8 mouse cellular contexts compared by ENCODE assay signal in genomic region chr7:24507726-24508114, GRCm38 (mm10). TPM values are rescaled to one million over a fixed set of nuclear protein-coding genes. Genes with fewer than 3 reads are reported as not detected.
DNase-seq lines count a peak whose midpoint lies in the region; ATAC-seq and TF ChIP-seq lines count a peak whose summit lies in the region.

No protein-coding gene starts in this region.

- H3K36me3 ChIP-seq in forebrain, embryonic 14.5 days (ENCODE audit: control insufficient read depth, insufficient read depth, low read length) = peaks cover 35% of the 10 kb centered on the region
- no peaks in the 10 kb centered on the region for H3K36me3 ChIP-seq in liver, embryonic 11.5 days (ENCODE audit: control insufficient read depth, insufficient read depth, low read length)
- H3K36me3 ChIP-seq in stomach, embryonic 16.5 days (ENCODE audit: control insufficient read depth, insufficient read depth, low read length) = no peaks in the 10 kb centered on the region

- H3K4me2 ChIP-seq in forebrain, embryonic 14.5 days (ENCODE audit: low read length) = peak overlapping the region; percentile 71
- H3K4me2 ChIP-seq in liver, embryonic 11.5 days = peak overlapping the region; percentile 91
- H3K4me2 ChIP-seq in stomach, embryonic 16.5 days (ENCODE audit: low read depth, low read length) = peak overlapping the region; percentile 91

- no peak for DNase-seq in cerebellum, adult 2 months
- no peak for DNase-seq in cerebellum, adult 9-10 months
- DNase-seq in 416B (ENCODE audit: low read depth) = peak; percentile 28
- no peak for DNase-seq in forebrain, embryonic 14.5 days (ENCODE audit: low spot score)
- DNase-seq in liver, embryonic 11.5 days (ENCODE audit: low spot score) = no peak
- no peak for DNase-seq in adrenal gland, postnatal 36 days
- DNase-seq in layer of hippocampus, adult 11-12 months (ENCODE audit: low spot score) = no peak

- no peaks in the 10 kb centered on the region for H3K27me3 ChIP-seq in cerebellum, adult 2 months (ENCODE audit: control insufficient read depth, insufficient read depth, low read length)
- H3K27me3 ChIP-seq in forebrain, embryonic 14.5 days (replicated peaks; ENCODE audit: control insufficient read depth, insufficient read depth, low read length) = no peaks in the 10 kb centered on the region
- H3K27me3 ChIP-seq in liver, embryonic 11.5 days (replicated peaks; ENCODE audit: control insufficient read depth, insufficient read depth, low read length) = peaks cover 14% of the 10 kb centered on the region
- 0 out of 2 replicates have a peak, but pooled peaks cover 2% of the 10 kb centered on the region for H3K27me3 ChIP-seq in stomach, embryonic 16.5 days (ENCODE audit: control insufficient read depth, insufficient read depth, low read length)

- ATAC-seq in forebrain, embryonic 14.5 days = peak; percentile 3; the same call in 1 of the 2 replicates
- no peak; the same call in 1 of the 2 replicates for ATAC-seq in liver, embryonic 11.5 days (replicated peaks; ENCODE audit: low FRiP score)
- ATAC-seq in stomach, embryonic 16.5 days (ENCODE audit: insufficient read depth, low FRiP score) = no peak

- peak overlapping the region; percentile 93 for H3K27ac ChIP-seq in cerebellum, adult 2 months (ENCODE audit: insufficient read depth, low read length)
- peak overlapping the region; percentile 100 for H3K27ac ChIP-seq in forebrain, embryonic 14.5 days (ENCODE audit: low read depth, low read length)
- H3K27ac ChIP-seq in liver, embryonic 11.5 days (ENCODE audit: low read depth, low read length) = peak overlapping the region; percentile 96
- peak overlapping the region; percentile 99 for H3K27ac ChIP-seq in stomach, embryonic 16.5 days (ENCODE audit: low read length)

- no peaks in the 10 kb centered on the region for H3K9me3 ChIP-seq in forebrain, embryonic 14.5 days (replicated peaks; ENCODE audit: control insufficient read depth, low read length)
- no peaks in the 10 kb centered on the region for H3K9me3 ChIP-seq in liver, embryonic 11.5 days (ENCODE audit: control insufficient read depth, low read length)
- no peaks in the 10 kb centered on the region for H3K9me3 ChIP-seq in stomach, embryonic 16.5 days (replicated peaks; ENCODE audit: control insufficient read depth, low read length)

- peaks cover 5% of the 10 kb centered on the region for H3K4me1 ChIP-seq in cerebellum, adult 2 months (ENCODE audit: control insufficient read depth, insufficient read depth, low read length)
- peaks cover 28% of the 10 kb centered on the region for H3K4me1 ChIP-seq in forebrain, embryonic 14.5 days (ENCODE audit: control insufficient read depth, insufficient read depth, low read length)
- peaks cover 26% of the 10 kb centered on the region for H3K4me1 ChIP-seq in liver, embryonic 11.5 days (replicated peaks; ENCODE audit: control insufficient read depth, insufficient read depth, low read length)
- H3K4me1 ChIP-seq in stomach, embryonic 16.5 days (ENCODE audit: control insufficient read depth, insufficient read depth, low read length) = peaks cover 22% of the 10 kb centered on the region

- WGBS in cerebellum, adult 2 months = under 1% methylated on average over 20 of the region's 20 CpGs
- 1% methylated on average over 20 of the region's 20 CpGs for WGBS in forebrain, embryonic 14.5 days
- 2% methylated on average over 20 of the region's 20 CpGs for WGBS in liver, embryonic 11.5 days
- WGBS in stomach, embryonic 16.5 days = under 1% methylated on average over 20 of the region's 20 CpGs

- TF ChIP-seq POLR2A in cerebellum, adult 2 months (IDR thresholded peaks at IDR 0.05; ENCODE audit: borderline replicate concordance, insufficient read depth, low read length) = no peak

- TF ChIP-seq CTCF in cerebellum, adult 2 months (IDR thresholded peaks at IDR 0.05; ENCODE audit: borderline replicate concordance, insufficient read depth, low read depth, low read length) = no peak

- peak overlapping the region; percentile 93 for H3K9ac ChIP-seq in forebrain, embryonic 14.5 days (ENCODE audit: low read length)
- peak overlapping the region; percentile 95 for H3K9ac ChIP-seq in liver, embryonic 11.5 days (ENCODE audit: low read depth, low read length)
- H3K9ac ChIP-seq in stomach, embryonic 16.5 days (ENCODE audit: low read length) = peak overlapping the region; percentile 99

- peak overlapping the region; percentile 75 for H3K4me3 ChIP-seq in cerebellum, adult 2 months (replicated peaks; ENCODE audit: insufficient read depth, low read depth, low read length)
- H3K4me3 ChIP-seq in forebrain, embryonic 14.5 days (ENCODE audit: low read depth, low read length) = peak overlapping the region; percentile 61
- H3K4me3 ChIP-seq in liver, embryonic 11.5 days (ENCODE audit: low read depth, low read length) = peak overlapping the region; percentile 84
- H3K4me3 ChIP-seq in stomach, embryonic 16.5 days (replicated peaks; ENCODE audit: low read length) = peak overlapping the region; percentile 81

RNA-seq across cellular contexts. Expression of gene Zfp428, which starts 0.9 kb away (rescaled TPM):
- 68.5 and 68.6 TPM in 2 replicates for polyA plus RNA-seq in cerebellum, adult 2 months (2012; rRNA removed)
- 178 and 205 TPM in 2 replicates for polyA plus RNA-seq in forebrain, embryonic 14.5 days (2014; fragmentation: Nextera tagmentation; extraction: Ambion mirVana)
- 20.3 and 23.0 TPM in 2 replicates for polyA plus RNA-seq in liver, embryonic 11.5 days (2014; fragmentation: Nextera tagmentation; extraction: Ambion mirVana)
- polyA plus RNA-seq in stomach, embryonic 16.5 days (2015; fragmentation: Nextera tagmentation; extraction: Ambion mirVana) = 22.3 and 24.6 TPM in 2 replicates
- 1 to 10 TPM; 6.0 to 6.8 TPM for total RNA-seq in adrenal gland, postnatal 36 days (2021)

RNA-seq across cellular contexts. Expression of gene AC161166.1, which starts 4.5 kb away (rescaled TPM):
- polyA plus RNA-seq in cerebellum, adult 2 months (2012; rRNA removed) = not detected in 2 replicates
- polyA plus RNA-seq in forebrain, embryonic 14.5 days (2014; fragmentation: Nextera tagmentation; extraction: Ambion mirVana) = 0.20 and 0.45 TPM in 2 replicates
- polyA plus RNA-seq in liver, embryonic 11.5 days (2014; fragmentation: Nextera tagmentation; extraction: Ambion mirVana) = 0.34 TPM in 1 of 2 replicates, not detected in the other
- polyA plus RNA-seq in stomach, embryonic 16.5 days (2015; fragmentation: Nextera tagmentation; extraction: Ambion mirVana) = 0.19 and 0.30 TPM in 2 replicates
- not detected for total RNA-seq in adrenal gland, postnatal 36 days (2021)

RNA-seq across cellular contexts. Expression of gene Irgq, which starts 22.8 kb away (rescaled TPM):
- 37.0 and 38.3 TPM in 2 replicates for polyA plus RNA-seq in cerebellum, adult 2 months (2012; rRNA removed)
- 19.5 and 25.1 TPM in 2 replicates for polyA plus RNA-seq in forebrain, embryonic 14.5 days (2014; fragmentation: Nextera tagmentation; extraction: Ambion mirVana)
- 3.5 and 4.1 TPM in 2 replicates for polyA plus RNA-seq in liver, embryonic 11.5 days (2014; fragmentation: Nextera tagmentation; extraction: Ambion mirVana)
- polyA plus RNA-seq in stomach, embryonic 16.5 days (2015; fragmentation: Nextera tagmentation; extraction: Ambion mirVana) = 5.5 and 5.6 TPM in 2 replicates
- 10 to 100 TPM; 20.4 to 24.1 TPM for total RNA-seq in adrenal gland, postnatal 36 days (2021)

RNA-seq across cellular contexts. Expression of gene Cadm4, which starts 25.9 kb away (rescaled TPM):
- polyA plus RNA-seq in cerebellum, adult 2 months (2012; rRNA removed) = 285 and 312 TPM in 2 replicates
- 26.3 and 29.0 TPM in 2 replicates for polyA plus RNA-seq in forebrain, embryonic 14.5 days (2014; fragmentation: Nextera tagmentation; extraction: Ambion mirVana)
- polyA plus RNA-seq in liver, embryonic 11.5 days (2014; fragmentation: Nextera tagmentation; extraction: Ambion mirVana) = 0.25 and 0.27 TPM in 2 replicates
- 4.4 TPM in 2 replicates for polyA plus RNA-seq in stomach, embryonic 16.5 days (2015; fragmentation: Nextera tagmentation; extraction: Ambion mirVana)
- 1 to 10 TPM; 2.8 to 3.6 TPM for total RNA-seq in adrenal gland, postnatal 36 days (2021)

RNA-seq across cellular contexts. Expression of gene Pinlyp, which starts 38.2 kb away (rescaled TPM):
- polyA plus RNA-seq in cerebellum, adult 2 months (2012; rRNA removed) = not detected in 2 replicates
- 0.28 TPM in 1 of 2 replicates, not detected in the other for polyA plus RNA-seq in forebrain, embryonic 14.5 days (2014; fragmentation: Nextera tagmentation; extraction: Ambion mirVana)
- not detected in 2 replicates for polyA plus RNA-seq in liver, embryonic 11.5 days (2014; fragmentation: Nextera tagmentation; extraction: Ambion mirVana)
- 16.4 and 26.0 TPM in 2 replicates for polyA plus RNA-seq in stomach, embryonic 16.5 days (2015; fragmentation: Nextera tagmentation; extraction: Ambion mirVana)
- not detected for total RNA-seq in adrenal gland, postnatal 36 days (2021)
